Mouse (Mus musculus) CD4-positive, CD25-positive, alpha-beta regulatory T cell (primary cell): ENCODE results near the gene Pafah1b1. TPM values are rescaled to one million over a fixed set of nuclear protein-coding genes. Genes with fewer than 3 reads are reported as not detected.

Source experiments
- polyA plus RNA-seq: library from polyadenylated mRNA; unstranded; fragments of 100-300 nt; shearing (Covaris generic); gene quantifications from one replicate; pipeline ENCODE4 v1.2.1, GENCODE M21; 2017

Gene Pafah1b1
- 82.8 TPM for polyA plus RNA-seq

GRCm38 (mm10) chr11:74724235-74724791 is at the start of gene Pafah1b1:
Pafah1b1 (minus strand) TSS chr11:74724670.

GRCm38 (mm10) chr11:74770595-74771207 is 46.2 kb upstream of the Pafah1b1 start, which contains the start of gene Mettl16:
Mettl16 (plus strand) TSS chr11:74770830.

GRCm38 (mm10) chr11:74649095-74649646 is 75.3 kb downstream of the Pafah1b1 start, which contains the start of gene Cluh:
Cluh (plus strand) TSS chr11:74649495.

Other genes starting within 250 kb of the Pafah1b1 start
- gene Rap1gap2, start 113.8 kb downstream of the Pafah1b1 start, polyA plus RNA-seq: 2.1 TPM
- not detected for gene Ccdc92b, start 105.1 kb downstream of the Pafah1b1 start, polyA plus RNA-seq
- gene Cluh, start 75.2 kb downstream of the Pafah1b1 start, polyA plus RNA-seq: 33.4 TPM
- gene Mettl16, start 46.2 kb upstream of the Pafah1b1 start, polyA plus RNA-seq: 39.5 TPM
- gene Mnt, start 106.2 kb upstream of the Pafah1b1 start, polyA plus RNA-seq: 10.3 TPM
- 4.8 TPM for gene Sgsm2, start 172.4 kb upstream of the Pafah1b1 start, polyA plus RNA-seq
- 55.7 TPM for gene Tsr1, start 173.4 kb upstream of the Pafah1b1 start, polyA plus RNA-seq
- 32.1 TPM for gene Smg6, start 201.2 kb upstream of the Pafah1b1 start, polyA plus RNA-seq
- gene Srr, start 201.3 kb upstream of the Pafah1b1 start, polyA plus RNA-seq: 7.3 TPM